Mouse (Mus musculus): ENCODE data around the gene Spata2l. TPM values are rescaled to one million over a fixed set of nuclear protein-coding genes. Genes with fewer than 3 reads are reported as not detected.
"Not testable (repeated sequence)": the region's sequence is repeated elsewhere in the genome, so short reads cannot be mapped to it uniquely, and the experiment has no call there.

The Spata2l gene
- polyA plus RNA-seq, 1 experiment from 2014 or later, result 4.6 TPM

DNA sequence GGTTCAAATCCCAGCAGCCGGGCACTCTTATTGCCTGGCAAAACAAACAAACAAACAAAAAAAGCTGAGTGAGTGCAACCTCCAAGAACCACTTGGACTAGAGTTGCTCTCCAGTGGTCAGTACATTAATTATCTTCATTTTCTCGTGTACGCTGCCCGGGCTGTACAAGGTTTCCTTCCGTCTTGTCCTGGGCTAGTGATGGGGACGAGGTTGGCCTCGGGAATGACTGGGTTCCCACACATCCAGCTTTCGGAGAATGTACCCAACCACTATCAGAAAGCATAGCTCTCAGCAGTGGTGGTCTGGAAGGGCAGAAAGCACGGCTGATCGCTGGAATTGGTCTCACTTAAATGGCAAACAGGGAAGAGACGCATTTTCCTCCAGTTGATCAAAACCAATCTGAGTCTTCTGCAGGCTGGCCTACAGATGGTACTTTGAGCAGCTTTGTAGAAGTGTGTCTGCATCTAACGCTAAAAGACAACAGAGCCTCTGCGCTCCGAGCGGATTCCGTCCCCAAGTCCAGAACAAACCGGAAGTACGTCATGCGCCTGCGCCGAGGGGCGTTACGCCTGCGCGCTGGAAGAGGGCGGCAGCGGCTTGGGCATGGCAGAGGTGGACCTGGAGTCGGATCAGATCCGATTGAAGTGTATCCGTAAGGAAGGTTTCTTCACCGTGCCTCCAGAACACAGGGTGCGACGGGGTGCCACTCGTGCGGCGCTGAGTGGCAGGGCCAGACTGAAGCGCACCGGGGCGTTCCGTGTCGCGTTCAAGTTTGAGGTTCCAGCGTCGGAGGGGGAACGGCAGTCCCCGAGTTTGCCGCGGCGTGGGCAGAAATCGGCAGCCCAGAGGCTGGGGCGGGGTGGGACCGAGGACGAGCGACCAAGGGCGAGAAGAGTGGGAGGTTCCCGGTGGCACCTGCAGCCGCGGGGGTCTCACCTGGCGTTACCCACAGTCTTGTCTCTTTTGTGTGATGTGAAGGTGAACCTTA, 11.5 kb downstream of the Spata2l start, which contains the start of gene Cdk10:
Gene Cdk10, plus strand, starts transcription at position 565 of the 989 bp plus-strand sequence.
- Histone ChIP-seq H3K9me3 (no peaks in the 10 kb centered on the region), H3K4me1 (peaks cover 15% of the 10 kb centered on the region), H3K27ac (peak within 1 kb of the TSS; percentile 89), H3K9ac (peak within 1 kb of the TSS; percentile 90), H3K4me3 (peak within 1 kb of the TSS; percentile 81), H3K4me2 (peak within 1 kb of the TSS; percentile 82), H3K27me3 (no peaks in the 10 kb centered on the region), H3K36me3 (peaks cover 29% of the 10 kb centered on the region)
- WGBS, result 3% methylated on average over 59 of the region's 59 CpGs
- ATAC-seq (ENCODE audit: insufficient number of reproducible peaks, insufficient read depth, low FRiP score, low TSS enrichment, low read depth), result peak; percentile 70

DNA sequence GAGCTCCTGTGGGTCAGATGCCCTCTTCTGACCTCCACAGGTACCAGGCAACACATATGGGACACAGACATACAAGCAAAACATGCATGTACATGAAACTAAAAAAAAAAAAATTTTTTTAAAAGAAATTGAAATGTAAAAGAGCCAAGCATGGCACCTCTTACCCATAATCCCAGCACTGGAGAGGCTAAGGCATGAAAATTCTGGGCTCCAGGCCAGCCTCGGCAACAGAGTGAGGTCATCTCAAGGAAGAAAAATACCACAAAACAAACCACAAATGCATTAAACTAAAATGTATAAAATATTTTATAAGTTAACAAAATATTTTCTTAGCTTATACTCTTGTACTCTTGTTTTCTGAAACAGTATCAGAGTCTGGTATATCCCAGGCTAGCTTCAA, 15.1 kb downstream of the Spata2l start:
- H3K27me3 ChIP-seq, result no peaks in the 10 kb centered on the region
- no peak for ATAC-seq (ENCODE audit: insufficient number of reproducible peaks, insufficient read depth, low FRiP score, low TSS enrichment, low read depth)
- H3K4me1 ChIP-seq, result peaks cover 13% of the 10 kb centered on the region
- 69% methylated on average over 1 of the region's 1 CpGs for WGBS
- H3K4me3 ChIP-seq, result no peak overlapping the region
- no peak overlapping the region for H3K27ac ChIP-seq
- H3K36me3 ChIP-seq, result no peaks in the 10 kb centered on the region
- H3K9ac ChIP-seq, result no peak overlapping the region
- H3K9me3 ChIP-seq, result no peaks in the 10 kb centered on the region
- H3K4me2 ChIP-seq, result no peak overlapping the region

DNA sequence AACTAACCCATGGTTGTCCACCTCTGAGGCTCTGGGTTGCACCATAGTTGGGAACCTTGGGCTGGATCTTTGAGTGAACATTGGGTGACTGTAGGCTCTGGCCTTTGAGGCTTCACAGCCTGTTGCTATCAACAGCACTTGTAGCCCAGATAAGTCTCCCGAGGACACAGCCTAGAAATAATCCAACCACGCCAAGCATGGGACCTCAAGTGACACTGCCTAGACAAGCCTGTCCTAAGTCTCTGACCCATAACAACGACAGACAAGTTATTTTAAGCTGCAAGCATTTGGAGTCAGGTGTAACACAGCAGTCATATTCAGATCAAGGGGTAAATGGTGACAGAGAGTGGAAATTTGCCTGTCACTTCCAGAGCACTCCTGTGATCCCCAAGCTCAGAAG, 20.6 kb downstream of the Spata2l start:
- Histone ChIP-seq H3K27me3 (no peaks in the 10 kb centered on the region), H3K9ac (no peak overlapping the region), H3K4me2 (no peak overlapping the region), H3K36me3 (no peaks in the 10 kb centered on the region), H3K4me3 (no peak overlapping the region), H3K9me3 (no peaks in the 10 kb centered on the region), H3K27ac (no peak overlapping the region), H3K4me1 (peaks cover 20% of the 10 kb centered on the region)
- no peak for ATAC-seq (ENCODE audit: insufficient number of reproducible peaks, insufficient read depth, low FRiP score, low TSS enrichment, low read depth)
- WGBS, result 75% methylated on average over 3 of the region's 3 CpGs

DNA sequence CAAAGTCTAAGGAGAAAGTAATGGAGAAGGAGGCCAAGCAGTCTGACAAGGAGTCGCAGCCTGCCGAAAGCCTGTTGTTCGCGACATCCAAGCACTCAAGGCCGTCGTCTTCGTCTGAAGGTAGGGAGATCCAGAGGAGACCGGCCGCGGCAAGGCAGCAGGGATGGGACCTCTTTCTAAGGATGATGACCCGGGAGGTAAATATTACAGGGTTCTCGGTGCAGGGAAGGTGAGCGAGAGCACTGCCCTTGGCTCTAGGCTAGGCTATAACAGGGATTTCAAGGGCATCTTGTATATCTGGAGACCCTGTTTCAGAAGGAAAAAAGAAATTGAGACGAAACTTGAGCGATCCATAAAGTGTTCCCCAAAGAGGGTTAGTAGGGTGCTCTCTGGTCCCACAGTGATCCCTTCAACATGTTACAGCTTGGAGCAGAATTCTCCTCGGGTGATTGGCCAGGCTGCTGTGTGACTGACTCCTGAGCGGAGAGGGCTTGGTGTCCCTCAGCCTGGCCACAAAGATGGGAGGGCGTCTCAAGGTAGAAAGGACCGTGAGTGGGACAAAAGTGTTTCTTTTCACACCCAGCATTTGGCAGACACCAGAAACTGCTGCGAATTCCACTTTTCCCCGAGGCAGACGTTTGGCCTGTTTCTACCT, 22.8 kb downstream of the Spata2l start:
- H3K4me3 ChIP-seq, result peak overlapping the region; percentile 98
- H3K9me3 ChIP-seq, result no peaks in the 10 kb centered on the region
- peaks cover 20% of the 10 kb centered on the region for H3K4me1 ChIP-seq
- peaks cover 21% of the 10 kb centered on the region for H3K36me3 ChIP-seq
- peak overlapping the region; percentile 99 for H3K9ac ChIP-seq
- H3K27ac ChIP-seq, result no peak overlapping the region; the same call in 1 of the 2 replicates
- 26% methylated on average over 22 of the region's 22 CpGs for WGBS
- no peak for ATAC-seq (ENCODE audit: insufficient number of reproducible peaks, insufficient read depth, low FRiP score, low TSS enrichment, low read depth)
- H3K4me2 ChIP-seq, result peak overlapping the region; percentile 91
- H3K27me3 ChIP-seq, result no peaks in the 10 kb centered on the region

DNA sequence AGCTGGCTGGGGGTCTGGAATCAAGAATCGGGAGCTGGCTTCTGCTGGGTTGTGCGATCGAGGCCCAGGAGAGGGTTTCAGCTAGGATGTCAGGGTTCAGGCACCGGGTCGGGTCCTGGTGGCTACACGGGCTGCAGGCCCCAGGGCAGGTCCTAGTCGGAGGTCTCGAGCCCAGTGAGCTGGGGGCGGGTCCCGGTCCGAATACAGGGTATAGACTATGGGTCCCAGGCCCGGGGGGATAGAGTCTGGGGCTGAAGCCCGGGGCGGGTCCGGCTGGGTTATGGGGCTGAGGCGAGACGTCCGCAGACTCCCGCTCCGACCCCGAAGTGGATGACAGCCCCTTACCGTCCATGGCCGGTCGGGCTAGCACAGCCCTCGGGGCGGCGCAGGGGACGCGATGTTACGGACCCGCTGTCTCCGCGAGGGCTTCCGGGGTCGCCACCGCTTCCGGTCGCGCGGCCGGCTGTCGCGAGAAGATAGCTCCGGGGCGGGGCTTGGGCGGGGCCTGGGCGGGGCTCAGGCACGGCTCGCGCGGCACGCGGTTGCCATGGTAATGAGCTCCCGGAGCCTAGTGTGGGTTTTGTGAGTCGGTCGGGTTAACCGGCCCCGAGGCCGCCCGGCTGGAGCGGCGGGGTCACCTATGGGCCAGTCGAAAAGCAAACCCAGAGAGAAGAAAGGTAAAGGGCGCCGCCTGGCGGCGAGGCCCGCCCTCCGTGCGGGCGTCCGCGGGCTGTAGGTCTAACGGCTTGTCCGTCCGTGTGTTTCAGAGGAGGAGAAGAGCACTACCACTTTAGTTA, 23.5 kb downstream of the Spata2l start, which contains the start of the genes Chmp1a and Spata33:
Gene Chmp1a, minus strand, starts transcription at position 443 of the 797 bp plus-strand sequence.
Gene Spata33, plus strand, starts transcription at position 512 of the 797 bp plus-strand sequence.
- H3K9me3 ChIP-seq, result no peaks in the 10 kb centered on the region
- H3K27ac ChIP-seq, result peak within 1 kb of the TSS; percentile 39; the same call in 1 of the 2 replicates
- 1% methylated on average over 67 of the region's 76 CpGs for WGBS
- peak within 1 kb of the TSS; percentile 99 for H3K9ac ChIP-seq
- H3K27me3 ChIP-seq, result no peaks in the 10 kb centered on the region
- peak within 1 kb of the TSS; percentile 91 for H3K4me2 ChIP-seq
- ATAC-seq (ENCODE audit: insufficient number of reproducible peaks, insufficient read depth, low FRiP score, low TSS enrichment, low read depth), result peak; percentile 85
- peak within 1 kb of the TSS; percentile 98 for H3K4me3 ChIP-seq
- H3K4me1 ChIP-seq, result peaks cover 20% of the 10 kb centered on the region
- peaks cover 28% of the 10 kb centered on the region for H3K36me3 ChIP-seq

DNA sequence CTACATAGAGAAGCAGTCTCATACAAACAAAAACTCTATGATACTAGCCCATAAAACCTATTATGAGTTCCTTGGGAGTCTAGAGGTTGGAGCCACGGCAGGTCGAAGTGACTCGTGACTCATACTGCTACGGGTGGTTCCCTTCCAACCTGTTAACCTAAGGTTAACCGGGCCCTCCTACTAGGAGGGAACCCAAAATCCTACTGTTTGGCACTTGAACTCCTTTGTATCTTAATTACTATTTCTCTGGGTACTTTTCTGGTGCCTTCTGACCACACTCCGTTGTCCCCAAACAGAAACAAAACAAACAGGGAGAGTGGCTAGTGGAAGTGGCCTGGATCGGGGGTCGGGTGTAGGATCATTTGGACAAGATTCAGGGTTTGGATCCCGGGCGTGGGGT, 24.2 kb downstream of the Spata2l start:
- Histone ChIP-seq H3K9ac (peak overlapping the region; percentile 99), H3K4me1 (peaks cover 20% of the 10 kb centered on the region), H3K4me2 (peak overlapping the region; percentile 91), H3K9me3 (no peaks in the 10 kb centered on the region), H3K27ac (0 out of 2 replicates have a peak overlapping the region, but pooled peaks have one; percentile 39), H3K4me3 (peak overlapping the region; percentile 98), H3K27me3 (no peaks in the 10 kb centered on the region), H3K36me3 (peaks cover 34% of the 10 kb centered on the region)
- no peak for ATAC-seq (ENCODE audit: insufficient number of reproducible peaks, insufficient read depth, low FRiP score, low TSS enrichment, low read depth)
- WGBS, result 46% methylated on average over 10 of the region's 10 CpGs

DNA sequence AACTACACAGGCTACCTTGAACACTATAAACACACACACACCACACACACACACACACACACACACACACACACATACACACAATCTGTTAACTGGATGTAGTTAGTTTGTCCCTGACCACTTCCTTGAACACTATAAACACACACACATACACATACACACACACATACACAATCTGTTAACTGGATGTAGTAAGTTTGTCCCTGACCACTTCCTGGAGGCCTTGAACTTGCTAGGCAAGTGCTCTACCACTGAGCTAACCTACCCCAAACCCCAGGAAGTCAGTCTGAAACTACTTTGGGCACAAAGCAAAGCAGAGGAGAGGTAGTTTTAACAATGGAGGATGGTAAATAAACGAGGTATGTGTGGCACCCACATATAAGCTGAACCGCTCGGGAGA, 32.5 kb downstream of the Spata2l start:
- no peak overlapping the region for H3K4me3 ChIP-seq
- H3K36me3 ChIP-seq, result peaks cover 46% of the 10 kb centered on the region
- no peaks in the 10 kb centered on the region for H3K27me3 ChIP-seq
- no peak for ATAC-seq (ENCODE audit: insufficient number of reproducible peaks, insufficient read depth, low FRiP score, low TSS enrichment, low read depth)
- H3K27ac ChIP-seq, result no peak overlapping the region
- no peak overlapping the region for H3K4me2 ChIP-seq
- 85% methylated on average over 3 of the region's 3 CpGs for WGBS
- H3K9ac ChIP-seq, result 0 out of 2 replicates have a peak overlapping the region, but pooled peaks have one; percentile 11
- 0 out of 2 replicates have a peak, but pooled peaks cover 3% of the 10 kb centered on the region for H3K4me1 ChIP-seq
- no peaks in the 10 kb centered on the region for H3K9me3 ChIP-seq

DNA sequence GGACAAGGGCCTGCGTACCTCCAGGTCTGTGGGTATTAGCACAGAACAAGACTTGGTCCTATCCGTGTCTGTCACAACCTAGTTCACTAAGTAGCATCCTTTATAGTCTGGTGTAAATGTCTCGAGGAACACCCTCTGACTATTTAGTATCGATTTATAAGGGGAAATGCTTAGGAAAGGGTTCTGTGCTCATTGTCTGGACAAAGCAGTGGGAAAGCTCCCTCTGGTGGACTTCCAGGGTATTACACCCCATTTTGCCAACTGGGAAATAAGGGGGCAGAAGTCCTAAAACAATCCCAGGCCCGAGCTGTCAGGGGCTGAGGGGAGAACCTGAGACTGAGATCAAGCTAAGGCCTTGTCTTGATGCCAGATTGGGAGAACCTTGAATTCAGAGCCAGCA, 33.7 kb downstream of the Spata2l start:
- H3K27ac ChIP-seq, result no peak overlapping the region

DNA sequence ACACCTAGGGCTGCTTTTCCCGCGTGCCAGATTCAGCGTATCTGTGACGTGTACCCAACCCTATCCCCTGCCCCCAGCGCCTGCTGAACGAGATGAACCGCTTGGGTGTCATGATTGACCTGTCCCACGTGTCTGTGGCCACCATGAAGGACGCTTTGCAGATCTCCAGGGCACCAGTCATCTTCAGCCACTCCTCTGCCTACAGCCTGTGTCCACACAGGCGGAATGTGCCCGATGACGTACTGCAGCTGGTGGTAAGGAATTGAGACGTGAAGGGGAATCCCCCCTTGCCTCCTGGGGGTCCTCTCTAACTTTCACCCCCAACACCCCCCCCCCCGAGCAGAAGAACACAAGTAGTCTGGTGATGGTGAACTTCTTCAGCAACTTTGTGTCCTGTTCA, 36.2 kb downstream of the Spata2l start:
- Histone ChIP-seq H3K9me3 (no peaks in the 10 kb centered on the region), H3K9ac (no peak overlapping the region), H3K36me3 (peaks cover 13% of the 10 kb centered on the region), H3K4me2 (no peak overlapping the region), H3K4me1 (0 out of 2 replicates have a peak, but pooled peaks cover 3% of the 10 kb centered on the region), H3K27me3 (no peaks in the 10 kb centered on the region), H3K4me3 (no peak overlapping the region), H3K27ac (no peak overlapping the region)
- ATAC-seq (ENCODE audit: insufficient number of reproducible peaks, insufficient read depth, low FRiP score, low TSS enrichment, low read depth), result no peak
- WGBS, result 72% methylated on average over 14 of the region's 14 CpGs

More for the DNA sequence above, 33.7 kb downstream of the Spata2l start:
- Histone ChIP-seq H3K4me3 (no peak overlapping the region), H3K36me3 (peaks cover 33% of the 10 kb centered on the region), H3K27me3 (no peaks in the 10 kb centered on the region), H3K9ac (no peak overlapping the region), H3K4me1 (0 out of 2 replicates have a peak, but pooled peaks cover 3% of the 10 kb centered on the region), H3K9me3 (no peaks in the 10 kb centered on the region), H3K4me2 (no peak overlapping the region)
- WGBS, result 28% methylated on average over 5 of the region's 5 CpGs
- no peak for ATAC-seq (ENCODE audit: insufficient number of reproducible peaks, insufficient read depth, low FRiP score, low TSS enrichment, low read depth)

DNA sequence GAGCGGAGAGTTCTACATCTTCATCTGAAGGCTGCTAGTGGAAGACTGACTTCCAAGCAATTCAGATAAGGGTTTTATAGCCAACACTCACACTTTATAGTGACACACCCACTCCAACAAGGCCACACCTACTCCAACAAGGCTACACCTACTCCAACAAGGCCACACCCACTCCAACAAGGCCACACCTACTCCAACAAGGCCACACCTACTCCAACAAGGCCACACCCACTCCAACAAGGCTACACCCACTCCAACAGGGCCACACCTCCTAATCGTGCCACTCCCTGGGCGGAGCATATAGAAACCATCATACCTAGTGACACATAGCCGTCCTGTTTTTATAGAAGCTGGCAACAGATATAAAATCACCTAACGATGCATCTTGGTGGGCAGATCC, 39.0 kb downstream of the Spata2l start:
- not testable (repeated sequence) for H3K36me3 ChIP-seq; H3K27me3 ChIP-seq; H3K9me3 ChIP-seq; H3K4me1 ChIP-seq; H3K4me2 ChIP-seq; ATAC-seq (ENCODE audit: insufficient number of reproducible peaks, insufficient read depth, low FRiP score, low TSS enrichment, low read depth); H3K27ac ChIP-seq; H3K4me3 ChIP-seq; H3K9ac ChIP-seq
- 79% methylated on average over 5 of the region's 5 CpGs for WGBS

DNA sequence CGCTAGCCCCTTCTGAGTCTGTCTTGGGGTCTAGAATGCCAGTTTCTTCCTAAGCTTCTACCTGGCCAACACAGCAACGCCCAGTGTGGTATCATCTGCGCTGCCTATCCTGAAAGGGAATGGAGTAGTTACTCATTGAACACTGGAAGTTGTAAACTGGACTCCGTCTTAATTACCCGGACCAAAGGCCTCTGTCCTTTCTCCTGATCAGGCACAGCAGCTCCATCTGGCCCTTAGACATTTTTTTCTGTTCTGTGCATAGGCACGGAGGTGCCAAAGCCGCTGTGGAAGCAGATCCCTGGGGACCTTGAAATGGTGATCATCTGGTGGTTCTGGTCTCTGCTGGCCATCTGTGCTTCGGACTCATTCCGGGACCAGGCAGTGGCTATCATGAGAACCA, 42.3 kb downstream of the Spata2l start:
- no peak overlapping the region for H3K4me3 ChIP-seq
- no peaks in the 10 kb centered on the region for H3K36me3 ChIP-seq
- 87% methylated on average over 9 of the region's 9 CpGs for WGBS
- no peak for ATAC-seq (ENCODE audit: insufficient number of reproducible peaks, insufficient read depth, low FRiP score, low TSS enrichment, low read depth)
- no peak overlapping the region for H3K27ac ChIP-seq
- H3K27me3 ChIP-seq, result no peaks in the 10 kb centered on the region
- H3K9me3 ChIP-seq, result no peaks in the 10 kb centered on the region
- peaks cover 7% of the 10 kb centered on the region for H3K4me1 ChIP-seq
- no peak overlapping the region for H3K4me2 ChIP-seq
- no peak overlapping the region for H3K9ac ChIP-seq
